Mouse (Mus musculus) MEL (cell line): ENCODE measurements around the gene Ppp1r8.

ENCODE experiments used
- CTCF ChIP-seq, 3 experiments: IDR thresholded peaks in 2 of 3; conservative IDR thresholded peaks in 1 of 3; 2 replicates each; pipeline ENCODE4 v1.5.1; 2011 to 2012; ENCODE audit warnings: low read length in 3 of 3, low read depth in 2 of 3, mild to moderate bottlenecking in 2 of 3, improper control_type of control experiment in 1 of 3, inconsistent platforms in 1 of 3, mixed read lengths in 1 of 3, moderate library complexity in 1 of 3; ENCODE audit not compliant: control insufficient read depth in 1 of 3, insufficient read depth in 1 of 3, poor library complexity in 1 of 3, severe bottlenecking in 1 of 3
- E2F4 ChIP-seq: IDR thresholded peaks from 2 replicates; pipeline ENCODE4 v1.6.1; 2011; ENCODE audit warnings: low read depth, low read length, improper control_type of control experiment, borderline replicate concordance
- EP300 ChIP-seq, 2 experiments: IDR thresholded peaks; 2 replicates each; pipeline ENCODE4 v1.6.1; 2011; ENCODE audit warnings: improper control_type of control experiment in 2 of 2, low read length in 2 of 2, low read depth in 1 of 2, mild to moderate bottlenecking in 1 of 2
- HCFC1 ChIP-seq: IDR thresholded peaks from 2 replicates; pipeline ENCODE4 v1.6.1; 2012; ENCODE audit warnings: low read depth, mild to moderate bottlenecking, inconsistent platforms, low read length, improper control_type of control experiment, moderate library complexity
- MAX ChIP-seq: IDR thresholded peaks from 2 replicates; pipeline ENCODE4 v1.6.1; 2011; ENCODE audit warnings: low read length, improper control_type of control experiment
- MAZ ChIP-seq: IDR thresholded peaks from 2 replicates; pipeline ENCODE4 v1.6.1; 2012; ENCODE audit warnings: low read depth, mild to moderate bottlenecking, inconsistent platforms, low read length, improper control_type of control experiment
- MYC ChIP-seq: IDR thresholded peaks from 2 replicates; pipeline ENCODE4 v1.6.1; 2011; ENCODE audit warnings: low read depth, mild to moderate bottlenecking, low read length, improper control_type of control experiment, moderate library complexity
- POLR2A ChIP-seq, 2 experiments: IDR thresholded peaks; 2 replicates each; pipeline ENCODE4 v1.6.1; 2011 to 2012; ENCODE audit warnings: low read length in 2 of 2, mild to moderate bottlenecking in 2 of 2, control low read depth in 1 of 2, improper control_type of control experiment in 1 of 2, low read depth in 1 of 2, moderate library complexity in 1 of 2; ENCODE audit not compliant: control insufficient read depth in 1 of 2, insufficient read depth in 1 of 2, poor library complexity in 1 of 2
- POLR2AphosphoS5 ChIP-seq: IDR thresholded peaks from 2 replicates; pipeline ENCODE4 v1.6.1; 2012; ENCODE audit warnings: low read depth, borderline replicate concordance, mild to moderate bottlenecking, inconsistent platforms, low read length, moderate library complexity, mixed read lengths
- TAL1 ChIP-seq: IDR thresholded peaks from 2 replicates; pipeline ENCODE4 v1.6.1; 2012; ENCODE audit warnings: mild to moderate bottlenecking, inconsistent platforms, low read length, moderate library complexity, mixed read lengths
- TBP ChIP-seq: IDR thresholded peaks from 2 replicates; pipeline ENCODE4 v1.8.0; 2011; ENCODE audit warnings: low read depth, low read length, improper control_type of control experiment
- UBTF ChIP-seq: IDR thresholded peaks from 2 replicates; pipeline ENCODE4 v1.6.1; 2012; ENCODE audit warnings: low read depth, mild to moderate bottlenecking, inconsistent platforms, low read length, improper control_type of control experiment, moderate library complexity, borderline replicate concordance; ENCODE audit not compliant: insufficient read depth
- USF1 ChIP-seq: IDR thresholded peaks from 2 replicates; pipeline ENCODE4 v1.6.1; 2014; ENCODE audit warnings: low read depth, mild to moderate bottlenecking, inconsistent platforms, low read length, improper control_type of control experiment, moderate library complexity
- ZNF384 ChIP-seq: IDR thresholded peaks from 2 replicates; pipeline ENCODE4 v1.6.1; 2012; ENCODE audit warnings: low read depth, mild to moderate bottlenecking, inconsistent platforms, low read length, improper control_type of control experiment

DNA sequence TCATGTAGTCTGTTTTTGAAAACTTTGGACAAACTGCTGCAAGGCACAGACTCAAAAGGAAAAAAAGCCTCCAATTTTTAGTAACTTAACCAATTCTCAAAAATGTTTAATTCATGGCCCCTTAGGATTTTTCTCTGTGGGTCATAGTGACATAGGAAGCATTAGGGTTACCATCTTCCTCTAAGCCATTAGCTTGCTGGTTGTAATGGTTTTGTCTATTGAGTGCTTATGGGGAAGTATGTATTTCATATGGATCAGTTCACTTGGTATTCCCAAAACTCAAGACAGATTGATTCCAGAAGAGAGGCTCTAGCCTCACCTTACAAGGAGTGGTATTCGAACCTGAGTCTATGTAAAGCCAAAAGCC, 719 bp upstream of the Ppp1r8 start:
- TF ChIP-seq UBTF = no peak
- no peak for TF ChIP-seq TBP
- TF ChIP-seq E2F4 = no peak
- TF ChIP-seq EP300 (IDR thresholded peaks at IDR 0.05; ENCODE audit: low read depth in 1 of 2, low read length in 2 of 2) = no peak
- no peak for TF ChIP-seq CTCF (IDR thresholded peaks at IDR 0.05 in 2 of 3, conservative IDR thresholded peaks at IDR 0.05 in 1 of 3; ENCODE audit: control insufficient read depth in 1 of 3, insufficient read depth in 1 of 3, low read depth in 2 of 3, low read length in 3 of 3, poor library complexity in 1 of 3, severe bottlenecking in 1 of 3)
- TF ChIP-seq ZNF384 = no peak
- TF ChIP-seq POLR2A (IDR thresholded peaks at IDR 0.05; ENCODE audit: control insufficient read depth in 1 of 2, insufficient read depth in 1 of 2, low read depth in 1 of 2, low read length in 2 of 2, poor library complexity in 1 of 2) = no peak
- no peak for TF ChIP-seq MAX
- no peak for TF ChIP-seq TAL1
- no peak for TF ChIP-seq USF1
- no peak for TF ChIP-seq POLR2AphosphoS5
- no peak for TF ChIP-seq MYC
- TF ChIP-seq MAZ = no peak
- no peak for TF ChIP-seq HCFC1
